Mouse (Mus musculus): ENCODE measurements at regions not wholly inside any gene's neighbourhood (a gene's known extent, or its start where the extent isn't known, plus 50 kb on each side); places are given as distances from the start of the nearest gene placed in this dataset.

DNA sequence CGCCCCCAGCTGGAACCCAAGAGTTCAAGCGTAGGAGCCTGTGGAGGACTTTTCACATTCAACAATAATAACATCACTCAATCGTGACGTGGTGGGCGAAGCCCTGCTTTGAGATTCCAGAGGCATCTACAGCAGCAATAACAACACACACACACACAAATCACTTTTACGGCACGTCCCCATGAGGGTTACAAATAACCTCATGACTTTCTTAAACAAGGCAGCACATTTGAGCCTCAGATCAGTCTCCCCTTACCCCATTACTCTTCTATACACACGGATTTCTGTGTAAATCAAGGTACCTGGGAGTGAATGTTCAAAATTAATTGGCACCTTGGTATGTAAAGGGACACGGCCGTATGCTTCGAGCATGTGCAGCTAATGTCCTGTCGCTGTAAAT is 354.4 kb downstream of the Ajap1 start:
- Histone ChIP-seq H3K4me1 (no peaks in the 10 kb centered on the region), H3K9ac (replicated peaks) (no peak overlapping the region), H3K4me3 (no peak overlapping the region), H3K27me3 (no peaks in the 10 kb centered on the region), H3K4me2 (replicated peaks) (no peak overlapping the region), H3K36me3 (no peaks in the 10 kb centered on the region), H3K27ac (replicated peaks) (no peak overlapping the region), H3K9me3 (no peaks in the 10 kb centered on the region)
- no peak for ATAC-seq (replicated peaks)
- WGBS: 94% methylated on average over 12 of the region's 12 CpGs

DNA sequence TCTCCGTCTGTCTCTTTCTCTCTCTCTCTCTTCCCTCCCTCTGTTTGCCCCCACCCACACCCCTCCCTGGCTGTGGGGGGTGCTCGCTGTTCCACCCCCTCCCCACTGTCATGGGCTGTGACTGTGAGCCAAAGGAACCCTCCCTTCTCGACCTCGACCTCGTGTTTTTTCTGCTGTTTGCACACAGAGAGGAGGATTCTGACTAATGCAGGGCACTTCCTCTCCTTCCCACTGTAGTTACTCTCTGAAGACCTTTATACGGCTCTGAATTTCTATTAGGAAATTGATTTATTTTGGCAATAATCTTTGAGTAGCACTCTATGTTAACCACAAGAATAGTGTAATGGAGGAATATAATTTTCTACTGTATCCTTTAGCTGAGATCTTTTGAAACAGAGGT is 362.1 kb downstream of the Ajap1 start:
- Histone ChIP-seq H3K9ac (replicated peaks) (no peak overlapping the region), H3K9me3 (no peaks in the 10 kb centered on the region), H3K4me3 (no peak overlapping the region), H3K4me2 (replicated peaks) (no peak overlapping the region), H3K27ac (replicated peaks) (no peak overlapping the region), H3K27me3 (no peaks in the 10 kb centered on the region), H3K36me3 (no peaks in the 10 kb centered on the region), H3K4me1 (no peaks in the 10 kb centered on the region)
- no peak for ATAC-seq (replicated peaks)
- 68% methylated on average over 6 of the region's 6 CpGs for WGBS

DNA sequence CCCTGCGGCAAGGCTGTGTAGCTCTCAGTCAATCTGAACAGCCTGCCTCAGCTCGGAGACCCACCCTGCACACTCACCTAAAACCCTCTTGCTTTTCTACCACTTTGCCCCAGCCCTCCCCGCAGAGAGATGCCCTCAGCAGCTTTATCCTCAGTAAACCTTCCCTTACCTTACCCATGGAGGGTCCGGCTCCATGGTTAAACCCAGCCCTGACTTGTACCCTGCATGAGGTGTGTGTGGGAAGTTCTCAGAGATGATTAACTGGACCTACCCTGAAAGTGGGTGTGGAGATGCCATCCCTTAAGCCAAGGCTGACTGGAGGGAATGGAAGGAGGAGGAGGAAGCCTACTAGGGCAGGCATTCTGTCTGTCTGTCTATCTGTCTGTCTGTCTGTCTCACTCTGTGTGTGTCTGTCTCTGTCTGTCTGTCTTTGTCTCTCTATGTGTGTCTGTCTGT is 362.9 kb downstream of the Ajap1 start:
- Histone ChIP-seq H3K9me3 (no peaks in the 10 kb centered on the region), H3K4me3 (no peak overlapping the region), H3K4me1 (no peaks in the 10 kb centered on the region), H3K9ac (replicated peaks) (no peak overlapping the region), H3K27ac (replicated peaks) (no peak overlapping the region), H3K36me3 (no peaks in the 10 kb centered on the region), H3K27me3 (no peaks in the 10 kb centered on the region), H3K4me2 (replicated peaks) (no peak overlapping the region)
- no peak for ATAC-seq (replicated peaks)
- WGBS: 55% methylated on average over 4 of the region's 4 CpGs

DNA sequence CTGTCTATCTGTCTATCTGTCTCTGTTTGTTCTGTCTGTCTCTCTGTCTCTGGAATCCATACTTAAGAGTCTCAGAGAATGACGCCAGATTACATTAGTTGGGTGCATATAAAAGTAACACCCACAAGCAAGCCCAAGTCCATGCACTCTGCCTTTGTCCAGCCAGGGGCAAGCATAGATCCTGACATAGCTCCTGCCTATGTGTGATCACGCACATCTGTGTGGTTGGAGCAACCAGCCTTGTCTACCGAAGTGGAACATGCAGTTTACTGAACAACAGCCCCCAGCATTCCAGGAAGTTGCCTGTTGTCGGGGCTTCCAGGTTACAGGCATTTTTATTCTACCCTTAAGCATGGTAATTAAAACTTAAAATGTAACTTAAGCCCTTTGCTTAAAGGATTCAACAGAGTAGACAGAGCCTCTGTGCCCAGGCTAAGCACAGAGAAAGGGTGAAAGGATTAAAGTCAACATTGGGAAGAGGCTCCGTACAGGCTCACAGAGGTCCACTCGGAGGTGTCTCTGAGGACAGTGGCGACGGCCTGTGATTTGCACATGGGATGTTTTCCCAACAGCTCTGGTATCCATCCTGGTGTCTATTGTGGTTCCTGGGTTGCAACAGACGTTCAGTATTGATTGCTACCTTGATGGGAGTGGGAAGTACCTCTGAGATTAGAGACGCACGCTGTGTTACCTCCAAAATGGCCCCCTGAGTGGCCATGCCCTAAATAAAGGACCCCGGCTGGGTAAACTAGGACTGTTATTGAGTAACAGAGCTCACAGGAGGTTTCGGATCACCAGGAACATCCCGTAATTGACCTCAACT is 363.6 kb downstream of the Ajap1 start:
- WGBS: 56% methylated on average over 14 of the region's 14 CpGs
- ATAC-seq (replicated peaks): no peak
- Histone ChIP-seq H3K9me3 (no peaks in the 10 kb centered on the region), H3K27ac (replicated peaks) (no peak overlapping the region), H3K4me1 (no peaks in the 10 kb centered on the region), H3K27me3 (no peaks in the 10 kb centered on the region), H3K36me3 (no peaks in the 10 kb centered on the region), H3K9ac (replicated peaks) (no peak overlapping the region), H3K4me3 (no peak overlapping the region), H3K4me2 (replicated peaks) (no peak overlapping the region)

DNA sequence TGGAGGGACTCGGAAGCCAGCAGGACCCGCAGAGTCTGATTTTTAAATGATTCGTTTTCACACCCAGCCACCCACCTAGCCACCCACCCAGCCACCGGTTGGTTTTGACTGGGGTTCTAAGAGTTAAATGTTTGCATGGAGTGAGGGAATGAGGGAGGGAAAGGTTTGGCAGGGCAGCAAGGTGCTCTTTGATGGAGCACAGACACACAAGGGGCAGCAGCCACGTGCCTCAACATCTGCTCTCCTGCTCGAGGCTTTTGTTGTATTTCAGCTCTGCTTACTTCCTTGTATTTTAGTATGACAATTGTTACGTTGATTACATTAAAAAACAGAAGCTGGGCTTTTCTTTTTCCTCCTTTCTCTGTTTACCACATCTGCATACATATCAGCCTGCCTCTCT is 367.6 kb downstream of the Ajap1 start:
- Histone ChIP-seq H3K4me1 (0 out of 2 replicates have a peak, but pooled peaks cover 6% of the 10 kb centered on the region), H3K4me3 (no peak overlapping the region), H3K9ac (replicated peaks) (no peak overlapping the region), H3K4me2 (replicated peaks) (no peak overlapping the region), H3K27ac (replicated peaks) (no peak overlapping the region), H3K27me3 (no peaks in the 10 kb centered on the region), H3K36me3 (no peaks in the 10 kb centered on the region), H3K9me3 (peaks cover 3% of the 10 kb centered on the region; the same call in 1 of the 2 replicates)
- no peak for ATAC-seq (replicated peaks)
- WGBS: 47% methylated on average over 7 of the region's 7 CpGs

DNA sequence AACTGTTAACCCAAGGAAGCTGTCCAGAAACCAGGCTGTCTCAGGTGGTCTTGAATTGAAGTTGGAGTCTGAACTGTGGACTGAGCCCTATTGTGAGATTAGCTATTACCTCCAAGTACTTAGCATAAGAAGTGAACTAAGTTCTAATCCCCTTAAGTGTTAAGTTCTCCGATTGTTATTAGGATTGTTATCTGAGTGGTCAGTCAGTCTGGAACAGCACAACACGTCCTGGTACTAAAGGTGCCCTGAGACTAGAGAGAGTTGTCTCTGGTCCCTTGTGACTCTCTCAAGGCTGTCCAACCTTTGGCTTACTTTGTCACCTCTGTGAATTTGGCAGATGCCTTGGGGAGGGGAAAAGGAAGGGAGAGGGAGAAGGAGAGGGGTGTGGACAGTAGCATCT is 369.0 kb downstream of the Ajap1 start:
- no peak for ATAC-seq (replicated peaks)

DNA sequence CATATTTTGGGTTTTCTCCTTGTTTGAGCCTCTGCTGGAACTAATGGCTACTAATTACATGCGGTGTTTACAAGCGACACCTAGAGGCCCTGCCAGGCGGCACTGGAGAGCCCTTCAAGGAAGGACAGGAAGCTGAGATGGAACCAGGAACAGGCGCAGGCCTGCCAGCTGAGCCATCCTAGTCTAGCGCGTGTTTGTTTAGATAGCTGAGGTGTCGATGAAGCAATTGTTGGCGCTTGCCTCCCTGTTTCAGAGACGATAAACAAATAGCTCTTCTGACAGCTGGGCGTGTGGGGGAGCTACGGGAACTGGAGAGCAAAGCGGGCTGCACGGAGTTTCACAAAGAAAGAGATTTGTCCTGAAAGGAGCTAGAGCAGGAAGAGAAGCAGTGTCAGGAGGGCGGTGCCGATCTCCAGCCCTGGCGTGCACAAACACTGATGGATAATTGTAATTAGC is 372.3 kb downstream of the Ajap1 start:
- Histone ChIP-seq H3K4me1 (0 out of 2 replicates have a peak, but pooled peaks cover 6% of the 10 kb centered on the region), H3K9me3 (peaks cover 4% of the 10 kb centered on the region; the same call in 1 of the 2 replicates), H3K27ac (replicated peaks) (no peak overlapping the region), H3K4me2 (replicated peaks) (0 out of 2 replicates have a peak overlapping the region, but pooled peaks have one; percentile 2), H3K36me3 (no peaks in the 10 kb centered on the region), H3K27me3 (no peaks in the 10 kb centered on the region), H3K4me3 (no peak overlapping the region), H3K9ac (replicated peaks) (no peak overlapping the region)
- ATAC-seq (replicated peaks): peak; percentile 55; the same call in 1 of the 2 replicates
- 27% methylated on average over 16 of the region's 16 CpGs for WGBS

More for the DNA sequence above, 369.0 kb downstream of the Ajap1 start:
- Histone ChIP-seq H3K36me3 (no peaks in the 10 kb centered on the region), H3K27ac (replicated peaks) (no peak overlapping the region), H3K27me3 (no peaks in the 10 kb centered on the region), H3K9me3 (peaks cover 3% of the 10 kb centered on the region; the same call in 1 of the 2 replicates), H3K4me1 (0 out of 2 replicates have a peak, but pooled peaks cover 6% of the 10 kb centered on the region), H3K4me3 (no peak overlapping the region), H3K9ac (replicated peaks) (no peak overlapping the region), H3K4me2 (replicated peaks) (no peak overlapping the region)
- WGBS: 77% methylated on average over 2 of the region's 2 CpGs

DNA sequence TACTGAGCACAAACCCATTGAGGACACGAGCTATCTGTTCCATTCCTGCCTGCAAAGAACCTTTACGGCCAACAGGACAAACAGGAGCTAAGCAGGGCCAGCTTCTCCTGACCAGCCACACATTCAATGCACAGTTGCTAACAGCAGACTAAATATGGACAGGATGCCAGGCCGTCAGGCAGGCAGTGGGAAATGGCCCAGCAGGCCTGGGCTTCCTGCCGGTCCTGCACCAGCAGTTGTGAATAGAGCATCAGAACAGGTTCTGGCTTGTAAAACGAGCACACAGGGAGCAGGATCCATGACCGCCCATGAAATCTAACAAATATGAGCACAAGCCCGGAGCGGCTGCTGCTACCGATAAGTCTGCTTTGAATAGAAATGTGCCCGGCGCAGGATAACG is 384.0 kb downstream of the Ajap1 start:
- no peaks in the 10 kb centered on the region for H3K9me3 ChIP-seq
- H3K27ac ChIP-seq (replicated peaks): no peak overlapping the region
- 71% methylated on average over 12 of the region's 12 CpGs for WGBS
- H3K9ac ChIP-seq (replicated peaks): no peak overlapping the region
- no peaks in the 10 kb centered on the region for H3K27me3 ChIP-seq
- no peak overlapping the region for H3K4me3 ChIP-seq
- H3K4me1 ChIP-seq: no peaks in the 10 kb centered on the region
- no peak for ATAC-seq (replicated peaks)
- no peak overlapping the region for H3K4me2 ChIP-seq (replicated peaks)
- H3K36me3 ChIP-seq: no peaks in the 10 kb centered on the region

DNA sequence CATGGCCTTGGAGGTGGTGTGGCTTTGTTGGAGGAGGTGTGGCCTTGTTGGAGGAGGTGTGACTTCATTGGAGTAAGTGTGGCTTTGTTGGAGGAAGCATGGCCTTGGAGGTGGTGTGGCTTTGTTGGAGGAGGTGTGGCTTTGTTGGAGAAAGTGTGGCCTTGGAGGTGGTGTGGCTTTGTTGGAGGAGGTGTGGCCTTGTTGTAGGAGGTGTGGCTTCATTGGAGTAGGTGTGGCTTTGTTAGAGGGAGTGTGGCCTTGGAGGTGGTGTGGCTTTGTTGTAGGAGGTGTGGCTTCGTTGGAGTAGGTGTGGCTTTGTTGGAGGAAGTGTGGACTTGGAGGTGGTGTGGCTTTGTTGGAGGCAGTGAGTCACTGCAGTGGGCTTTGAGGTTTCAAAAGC is 385.0 kb downstream of the Ajap1 start:
- no peaks in the 10 kb centered on the region for H3K4me1 ChIP-seq
- H3K27ac ChIP-seq (replicated peaks): no peak overlapping the region
- H3K9ac ChIP-seq (replicated peaks): no peak overlapping the region
- ATAC-seq (replicated peaks): no peak
- 89% methylated on average over 1 of the region's 1 CpGs for WGBS
- no peak overlapping the region for H3K4me2 ChIP-seq (replicated peaks)
- H3K36me3 ChIP-seq: no peaks in the 10 kb centered on the region
- no peaks in the 10 kb centered on the region for H3K27me3 ChIP-seq
- no peaks in the 10 kb centered on the region for H3K9me3 ChIP-seq
- H3K4me3 ChIP-seq: no peak overlapping the region

DNA sequence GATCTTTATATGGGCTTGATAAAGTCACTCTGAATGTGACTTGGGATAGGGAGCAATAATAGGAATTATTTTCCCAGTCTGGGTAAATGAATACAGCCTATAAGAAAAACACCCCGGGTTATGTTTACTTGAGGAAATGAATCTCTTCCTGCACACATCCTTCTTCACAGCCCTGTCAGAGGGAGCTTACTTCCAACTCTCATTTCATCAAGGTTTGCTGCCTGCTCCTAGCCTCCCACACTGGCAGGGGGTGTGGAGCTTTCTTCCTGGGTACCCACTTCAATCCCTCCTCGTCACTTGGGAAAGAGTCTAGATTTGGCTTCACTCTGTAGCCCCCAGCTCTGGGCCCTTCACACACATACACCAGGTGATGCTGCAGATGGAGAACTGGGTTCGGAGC is 389.5 kb downstream of the Ajap1 start:
- no peaks in the 10 kb centered on the region for H3K9me3 ChIP-seq
- no peak overlapping the region for H3K4me3 ChIP-seq
- no peaks in the 10 kb centered on the region for H3K4me1 ChIP-seq
- H3K27ac ChIP-seq (replicated peaks): no peak overlapping the region
- no peaks in the 10 kb centered on the region for H3K36me3 ChIP-seq
- H3K4me2 ChIP-seq (replicated peaks): no peak overlapping the region
- no peaks in the 10 kb centered on the region for H3K27me3 ChIP-seq
- H3K9ac ChIP-seq (replicated peaks): no peak overlapping the region
- ATAC-seq (replicated peaks): no peak
- WGBS: 79% methylated on average over 3 of the region's 3 CpGs

DNA sequence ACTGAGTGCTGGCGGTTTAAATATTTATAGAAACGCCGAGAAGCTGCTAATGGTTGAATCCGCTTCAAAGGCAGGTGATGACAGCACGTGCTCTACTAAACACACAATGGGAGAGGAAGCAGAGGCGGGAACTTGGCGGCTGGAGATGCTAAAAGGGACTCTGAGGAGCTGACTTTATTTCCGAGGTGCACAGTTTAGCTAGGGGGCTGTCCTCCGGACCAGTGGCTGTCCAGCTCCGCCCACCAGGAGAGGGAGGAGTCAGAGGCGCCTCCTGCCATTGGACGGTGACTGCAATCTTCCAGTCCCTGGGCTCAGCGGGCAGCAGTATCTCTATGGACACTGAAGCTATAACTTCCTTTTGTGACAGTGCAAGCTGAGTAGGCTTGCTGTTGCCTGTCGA is 400.4 kb downstream of the Ajap1 start:
- H3K4me2 ChIP-seq (replicated peaks): no peak overlapping the region
- 0 out of 2 replicates have a peak, but pooled peaks cover 2% of the 10 kb centered on the region for H3K4me1 ChIP-seq
- no peak overlapping the region for H3K9ac ChIP-seq (replicated peaks)
- no peaks in the 10 kb centered on the region for H3K9me3 ChIP-seq
- H3K27ac ChIP-seq (replicated peaks): no peak overlapping the region
- WGBS: 48% methylated on average over 14 of the region's 14 CpGs
- H3K4me3 ChIP-seq: no peak overlapping the region
- H3K36me3 ChIP-seq: no peaks in the 10 kb centered on the region
- 0 out of 2 replicates have a peak, but pooled peaks cover 7% of the 10 kb centered on the region for H3K27me3 ChIP-seq
- ATAC-seq (replicated peaks): no peak

DNA sequence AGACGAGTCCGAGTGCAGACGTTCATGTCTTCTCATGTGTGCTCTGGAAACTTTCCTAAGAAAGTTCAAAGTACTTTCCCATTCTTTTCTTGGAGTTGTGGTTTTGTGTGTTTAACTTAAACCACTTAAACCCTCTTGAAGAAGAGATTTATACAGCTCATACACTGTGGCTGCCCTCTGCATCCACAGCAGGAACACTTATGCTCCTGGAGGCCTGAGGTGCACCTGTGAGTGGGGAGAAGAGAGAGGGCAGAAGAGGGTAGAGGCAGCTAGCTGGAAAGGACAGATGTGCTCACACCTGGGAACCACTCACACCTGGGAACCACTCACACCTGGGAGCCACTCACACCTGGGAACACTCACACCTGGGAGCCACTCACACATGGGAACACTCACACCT is 408.0 kb downstream of the Ajap1 start:
- no peaks in the 10 kb centered on the region for H3K9me3 ChIP-seq
- H3K4me3 ChIP-seq: no peak overlapping the region
- WGBS: 93% methylated on average over 3 of the region's 3 CpGs
- H3K4me2 ChIP-seq (replicated peaks): no peak overlapping the region
- H3K27ac ChIP-seq (replicated peaks): no peak overlapping the region
- H3K27me3 ChIP-seq: 0 out of 2 replicates have a peak, but pooled peaks cover 4% of the 10 kb centered on the region
- no peaks in the 10 kb centered on the region for H3K36me3 ChIP-seq
- no peak for ATAC-seq (replicated peaks)
- peaks cover 9% of the 10 kb centered on the region; the same call in 1 of the 2 replicates for H3K4me1 ChIP-seq
- H3K9ac ChIP-seq (replicated peaks): no peak overlapping the region

Data from forebrain, embryonic 15.5 days (tissue).